Mouse (Mus musculus) common myeloid progenitor, adult 5-6 weeks (primary cell): ENCODE results near the gene Fndc3b. TPM values are rescaled to one million over a fixed set of nuclear protein-coding genes. Genes with fewer than 3 reads are reported as not detected.
A peak's percentile ranks its signal among the peaks of the same experiment; 100 is the strongest.

Experiments
- ATAC-seq: replicated peaks from 2 replicates; pipeline ENCODE4 v1.8.0; 2016; ENCODE audit warnings: low read depth, mild to moderate bottlenecking, moderate TSS enrichment, inconsistent platforms; ENCODE audit not compliant: poor library complexity, severe bottlenecking
- total RNA-seq: library from RNA; stranded (forward); fragments of 200-1000, 187-1606 nt; gene quantifications from 2 replicates; pipeline ENCODE4 v1.2.3, GENCODE M21; 2017

Gene Fndc3b
- total RNA-seq, result 7.5 and 9.0 TPM in 2 replicates

DNA sequence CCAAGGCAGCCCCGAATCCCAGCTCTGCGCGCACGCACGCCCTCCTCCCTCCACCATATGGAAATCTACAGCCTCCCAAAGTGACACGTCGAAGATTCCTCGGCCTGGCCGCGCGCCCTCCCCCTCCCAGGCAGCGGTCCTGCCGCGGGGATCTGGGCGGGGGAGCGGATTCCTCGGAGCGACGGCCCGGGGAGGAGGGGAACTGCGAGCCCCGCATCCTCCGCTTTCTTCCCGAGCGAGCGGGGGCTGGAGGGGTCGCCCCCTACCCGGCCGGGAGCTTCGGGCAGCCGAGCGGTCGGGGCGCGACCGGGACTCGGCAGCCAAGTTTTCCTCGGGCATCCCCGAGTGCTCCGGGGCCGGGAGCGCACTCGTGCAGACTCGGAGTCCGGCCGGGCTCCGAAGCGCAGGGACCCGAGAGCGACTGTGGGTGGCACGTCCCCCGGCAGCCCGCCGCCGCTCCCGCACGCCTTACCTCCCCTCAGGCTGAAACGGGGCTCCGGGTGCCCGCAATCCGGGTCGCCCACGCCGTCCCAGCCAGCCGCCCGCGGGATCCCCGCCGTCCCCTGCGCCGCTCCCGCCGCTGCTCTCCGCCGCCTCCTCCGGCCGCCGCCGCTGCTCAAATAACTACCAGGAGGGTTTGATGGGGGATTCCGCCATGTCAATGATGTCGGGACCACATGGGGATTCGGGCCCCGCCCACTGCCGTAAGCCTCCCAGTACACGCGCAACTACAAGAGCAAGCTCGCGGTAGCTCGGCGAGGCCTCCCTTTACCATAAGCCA is at the start of gene Fndc3b:
Gene Fndc3b (minus strand): TSS at position 660 of the 781 bp plus-strand sequence.
- ATAC-seq, result peak; percentile 98

- no peak for ATAC-seq
Measured at GRCm38 (mm10) chr3:27760278-27760677, 49.2 kb upstream of the Fndc3b start.

GRCm38 (mm10) chr3:27758976-27759375 is 47.9 kb upstream of the Fndc3b start:
- ATAC-seq, result no peak

GRCm38 (mm10) chr3:27751657-27752056 is 40.5 kb upstream of the Fndc3b start:
- peak; percentile 56 for ATAC-seq

DNA sequence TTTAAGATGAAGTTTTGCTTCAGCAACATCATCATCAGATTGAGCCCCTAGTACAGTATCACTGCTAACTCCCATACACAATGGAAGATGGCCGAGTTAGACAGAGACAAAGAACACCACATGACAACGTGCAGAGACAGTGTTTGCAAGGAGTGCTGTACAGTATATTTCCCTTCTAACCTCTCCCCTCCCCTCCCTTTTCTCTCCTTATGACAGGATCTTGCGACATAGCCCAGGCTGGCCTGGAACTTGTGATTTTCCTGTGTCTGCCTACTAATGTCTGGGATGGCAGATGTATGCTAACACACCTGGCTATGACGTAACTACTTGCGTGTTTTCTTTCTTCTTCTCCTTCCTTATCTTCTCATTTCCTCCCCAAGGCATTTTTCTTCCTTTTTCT is 40.0 kb upstream of the Fndc3b start:
- peak; percentile 54 for ATAC-seq

DNA sequence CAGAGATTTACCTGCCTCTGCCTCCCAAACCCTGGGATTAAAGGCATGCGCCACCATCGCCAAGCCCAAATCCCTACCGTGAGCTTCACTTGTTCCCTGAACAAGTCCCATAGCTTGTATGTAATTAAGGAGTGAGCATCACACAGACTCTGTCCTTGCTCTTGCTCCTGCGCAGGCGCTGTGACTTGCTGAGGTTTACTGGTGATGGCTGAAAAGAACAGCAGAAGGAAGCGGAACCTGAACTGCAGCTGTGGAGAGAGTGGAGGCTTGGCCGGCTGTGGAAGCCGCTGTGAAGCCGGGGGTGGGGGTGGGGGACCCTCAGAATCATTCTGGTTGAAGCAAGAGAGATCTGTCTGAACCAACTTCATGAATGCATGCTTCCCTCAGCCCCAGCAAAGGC is 34.5 kb upstream of the Fndc3b start:
- ATAC-seq, result no peak

DNA sequence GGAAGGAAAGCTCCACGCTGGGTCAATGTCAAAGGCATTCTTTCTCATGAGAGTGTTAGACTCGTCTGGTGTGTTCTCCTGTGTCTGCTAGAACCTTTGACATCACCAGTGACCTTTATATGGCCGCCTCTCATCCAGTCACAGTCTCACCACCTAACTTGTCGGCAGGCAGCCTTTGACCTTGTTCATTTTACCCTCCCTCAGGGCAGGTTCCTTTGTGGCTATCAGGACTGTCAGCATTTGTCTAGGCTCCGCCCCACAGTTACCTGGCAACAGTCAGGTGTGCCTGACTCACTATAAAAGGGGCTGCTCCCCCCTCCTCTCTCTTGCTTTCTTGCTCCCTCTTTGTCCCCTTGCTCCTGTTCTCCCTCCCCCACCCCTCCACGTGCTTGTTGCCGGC is 33.6 kb upstream of the Fndc3b start:
- ATAC-seq, result no peak

DNA sequence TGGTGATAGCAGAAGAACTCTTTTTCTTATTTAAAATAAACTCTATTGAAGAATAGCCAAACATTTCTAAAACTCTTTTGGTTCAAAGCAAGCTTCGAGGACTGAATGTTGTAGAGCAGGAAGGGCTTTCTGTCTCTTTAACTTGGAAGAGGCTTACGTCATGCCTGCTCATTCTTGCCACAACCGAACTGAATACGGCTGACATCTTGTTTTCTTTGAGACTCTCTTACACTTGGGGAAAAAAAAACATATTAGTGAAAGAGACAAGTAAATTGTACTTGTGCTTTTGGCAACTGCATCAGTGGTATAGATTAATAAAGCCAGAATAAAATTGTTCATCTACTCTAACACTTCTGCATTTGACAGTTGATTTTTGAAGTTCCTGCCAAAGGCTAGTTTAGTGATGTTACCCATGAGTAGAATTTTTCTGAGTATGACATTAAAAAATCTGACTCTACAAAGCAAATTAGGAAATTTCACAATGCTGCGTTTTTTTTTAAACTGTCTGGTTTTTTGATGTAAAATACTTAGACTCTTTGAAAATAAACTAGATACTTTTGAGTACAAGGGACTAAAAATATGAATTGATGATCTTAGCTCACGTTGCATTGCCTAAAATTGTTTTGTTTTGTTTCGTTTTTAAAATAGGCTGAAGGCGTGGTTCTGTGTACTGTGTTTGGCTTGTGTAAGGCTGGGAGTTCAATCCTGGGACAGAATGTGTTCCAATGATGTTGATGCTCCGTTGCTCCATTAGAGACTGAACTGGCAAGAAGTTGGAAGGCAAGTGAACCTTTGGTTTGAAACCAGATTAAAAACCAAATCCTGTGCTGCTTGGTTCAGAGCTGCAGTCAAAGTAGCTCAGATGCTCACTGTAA is 32.4 kb upstream of the Fndc3b start:
- ATAC-seq, result no peak

GRCm38 (mm10) chr3:27742124-27742523 is 31.0 kb upstream of the Fndc3b start:
- ATAC-seq, result peak; percentile 94

DNA sequence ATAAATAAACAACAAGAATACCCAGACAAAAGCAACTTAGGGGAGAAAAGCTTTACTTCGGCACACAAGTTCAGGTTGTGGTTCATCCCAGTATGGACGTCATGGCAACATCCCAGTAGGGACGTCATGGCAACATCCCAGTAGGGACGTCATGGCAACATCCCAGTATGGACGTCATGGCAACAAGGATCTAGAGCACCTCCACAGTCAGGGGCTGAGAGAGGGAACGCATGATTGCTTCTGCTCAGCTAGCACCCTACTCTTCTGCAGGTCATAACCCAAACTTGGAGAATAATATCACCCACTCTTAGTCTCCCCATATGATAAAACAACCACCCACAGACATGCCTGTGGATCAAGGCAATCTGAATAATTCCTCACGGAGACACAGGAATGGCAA is 29.0 kb upstream of the Fndc3b start:
- ATAC-seq, result no peak

GRCm38 (mm10) chr3:27736180-27736579 is 25.1 kb upstream of the Fndc3b start:
- ATAC-seq, result no peak

DNA sequence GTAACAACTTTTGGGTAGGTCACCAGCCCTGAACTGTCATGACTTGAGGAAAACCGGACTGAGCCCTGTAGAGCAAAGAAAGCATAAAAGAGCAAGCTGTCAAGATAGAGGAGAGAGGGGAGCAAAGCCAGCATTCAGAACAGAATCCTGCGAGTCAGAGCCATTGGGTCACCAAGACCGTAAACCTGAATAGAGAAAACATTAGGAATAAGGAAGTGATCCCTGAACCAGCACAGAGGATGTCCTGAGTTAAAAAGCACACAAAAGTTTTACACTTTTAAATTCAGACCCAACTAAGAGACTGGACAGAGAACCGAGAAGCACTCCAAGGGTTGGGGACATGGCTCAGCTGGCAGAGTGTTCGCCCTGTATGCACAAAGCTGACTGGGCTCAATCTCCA is 24.0 kb upstream of the Fndc3b start:
- ATAC-seq, result no peak

DNA sequence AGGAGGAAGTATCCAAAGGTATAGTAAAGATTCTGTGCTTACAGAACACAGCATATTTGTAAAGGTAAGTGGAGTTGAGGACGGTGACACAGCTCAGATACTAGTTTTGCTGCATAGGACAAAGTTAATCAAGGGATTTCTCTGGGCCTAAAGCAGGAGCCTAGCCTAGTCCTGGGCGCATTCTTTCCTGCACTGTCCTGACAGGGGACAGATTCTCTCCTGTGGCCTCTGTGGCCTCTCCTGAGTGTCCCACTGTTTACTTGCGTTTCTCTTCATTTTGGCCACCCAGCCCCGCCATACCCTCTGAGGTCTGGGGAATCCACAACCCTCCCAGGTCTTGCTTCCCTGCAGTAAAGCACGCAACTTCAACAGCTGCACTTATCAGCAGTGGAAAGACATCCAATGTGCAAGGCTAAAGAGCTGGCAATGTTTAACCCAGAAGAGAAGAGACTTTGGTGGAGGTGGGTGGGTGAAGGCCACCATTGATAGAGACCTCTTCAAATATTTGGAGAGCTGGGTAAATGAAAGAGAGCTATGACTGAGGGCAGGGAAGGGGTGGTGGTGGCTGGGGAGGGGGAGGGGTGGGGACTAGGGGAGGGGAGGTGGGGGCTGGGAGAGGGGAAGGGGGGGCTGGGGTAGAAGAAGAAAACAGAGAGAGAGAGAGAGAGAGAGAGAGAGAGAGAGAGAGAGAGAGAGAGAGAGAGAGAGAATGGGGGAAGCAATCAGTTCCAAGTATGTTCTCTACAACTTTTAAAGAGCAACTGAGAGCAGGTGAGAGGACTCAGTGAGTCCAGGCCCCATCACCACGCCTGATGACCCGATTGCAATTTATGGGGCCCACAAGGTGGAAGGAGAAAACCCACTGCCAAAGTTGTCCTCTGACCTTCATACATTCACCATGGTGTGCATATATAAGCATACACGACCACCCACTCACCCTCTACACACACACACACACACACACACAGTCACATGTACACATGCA is 18.0 kb upstream of the Fndc3b start:
- no peak for ATAC-seq

- ATAC-seq, result no peak
Measured at GRCm38 (mm10) chr3:27728176-27728575, 17.1 kb upstream of the Fndc3b start.

- ATAC-seq, result no peak
Measured at GRCm38 (mm10) chr3:27725752-27726151, 14.6 kb upstream of the Fndc3b start.

DNA sequence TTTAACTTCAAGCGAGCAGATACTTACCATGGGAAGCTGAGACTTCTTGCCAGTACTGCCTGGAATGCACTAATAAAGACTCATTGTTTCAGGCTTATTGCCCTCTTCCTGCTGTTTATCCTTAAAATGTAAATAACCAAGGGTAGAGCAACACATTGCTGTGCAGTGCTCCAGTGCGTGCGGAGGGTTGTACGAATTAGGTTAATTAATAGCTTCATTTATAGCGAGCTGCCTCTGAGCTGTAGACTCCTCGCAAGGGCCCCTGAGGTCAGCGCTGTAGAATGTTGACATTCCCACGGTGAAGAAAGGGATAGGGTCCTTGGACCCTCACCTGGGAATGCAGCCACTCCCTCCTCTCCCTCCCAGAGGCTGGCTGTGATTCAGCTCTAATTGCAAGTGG is 13.1 kb upstream of the Fndc3b start:
- no peak for ATAC-seq

- no peak for ATAC-seq
Measured at GRCm38 (mm10) chr3:27718829-27719365, 7.8 kb upstream of the Fndc3b start.

GRCm38 (mm10) chr3:27713971-27714370 is 2.9 kb upstream of the Fndc3b start:
- no peak for ATAC-seq

DNA sequence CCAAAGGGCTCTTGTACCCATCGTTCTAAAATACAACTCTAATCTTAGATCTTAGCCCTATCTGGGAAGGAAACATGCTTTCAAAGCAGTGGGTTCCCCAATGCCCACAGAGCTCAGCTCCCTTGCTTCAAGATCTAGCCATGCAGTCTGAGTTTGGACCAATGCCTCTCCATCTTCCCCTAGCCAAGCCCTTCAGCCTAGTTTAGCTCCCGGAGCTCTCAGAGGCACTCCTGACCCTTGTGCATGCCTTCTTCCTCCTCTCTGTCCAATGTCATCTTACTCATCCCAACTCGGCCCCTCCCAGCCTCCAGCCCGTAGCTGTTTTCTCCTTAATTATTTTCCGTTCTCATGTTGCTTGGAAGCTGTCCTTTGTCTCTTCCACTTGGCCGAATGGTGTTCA is 1.3 kb upstream of the Fndc3b start:
- no peak for ATAC-seq
